9 mouse cellular contexts compared by ENCODE assay signal in genomic region chr12:113578241-113578640, GRCm38 (mm10). TPM values are rescaled to one million over a fixed set of nuclear protein-coding genes. Genes with fewer than 3 reads are reported as not detected.
DNase-seq lines count a peak whose midpoint lies in the region; ATAC-seq and TF ChIP-seq lines count a peak whose summit lies in the region.
"Had no signal": no experiment of that assay in that cellular context is flagged by ENCODE, and none has a peak within 500 bp of the region (broad histone marks: within the 10 kb centered on the region; RNA-seq: fewer than 3 reads in every experiment).

No protein-coding gene starts in this region.

- no peak for ATAC-seq in liver, embryonic 12.5 days
- peak; percentile 77 for ATAC-seq in megakaryocyte progenitor cell, adult 5-6 weeks (replicated peaks; ENCODE audit: poor library complexity)

- peak; percentile 8 for DNase-seq in liver
- DNase-seq in MEL (ENCODE audit: low read depth, low spot score), result peak; percentile 34
- DNase-seq in ovary, adult 18-20 months (ENCODE audit: low spot score), result no peak
- DNase-seq in cerebellum, adult 9-10 months, result no peak
- DNase-seq: liver, embryonic 13.5 days had no signal

- no peaks in the 10 kb centered on the region for H3K36me3 ChIP-seq in liver, embryonic 12.5 days
- H3K36me3 ChIP-seq in MEL (ENCODE audit: control insufficient read depth in 1 of 2, insufficient read depth in 2 of 2, low read length in 2 of 2), result no peaks in the 10 kb centered on the region
- H3K36me3 ChIP-seq: liver, embryonic 13.5 days had no signal

- no peak for TF ChIP-seq EP300 in MEL (IDR thresholded peaks at IDR 0.05; ENCODE audit: low read depth in 1 of 2, low read length in 2 of 2)

- 43% methylated on average over 6 of the region's 6 CpGs for WGBS in liver, embryonic 12.5 days (ENCODE audit: insufficient replicate concordance)

- peak; percentile 9 for TF ChIP-seq RAD21 in MEL (IDR thresholded peaks at IDR 0.05; ENCODE audit: low read depth, low read length)

- TF ChIP-seq CTCF in MEL (IDR thresholded peaks at IDR 0.05 in 2 of 3, conservative IDR thresholded peaks at IDR 0.05 in 1 of 3; ENCODE audit: control insufficient read depth in 1 of 3, insufficient read depth in 1 of 3, low read depth in 2 of 3, low read length in 3 of 3, poor library complexity in 1 of 3, severe bottlenecking in 1 of 3), result peak; percentile 25 to 53 (median 44)
- peak; percentile 28; the same call in 1 of the 2 replicates for TF ChIP-seq CTCF in bone marrow macrophage, adult 2 months (IDR thresholded peaks at IDR 0.05; ENCODE audit: low read depth, low read length)

- no peaks in the 10 kb centered on the region for H3K79me2 ChIP-seq in MEL (ENCODE audit: control insufficient read depth, insufficient read depth, low read length, poor library complexity)

- H3K4me3 ChIP-seq in liver, embryonic 12.5 days, result no peak overlapping the region
- no peak overlapping the region for H3K4me3 ChIP-seq in MEL (ENCODE audit: control insufficient read depth in 1 of 2, insufficient read depth in 1 of 2, low read depth in 2 of 2, low read length in 2 of 2)
- no peak overlapping the region for H3K4me3 ChIP-seq in bone marrow macrophage, adult 2 months (ENCODE audit: insufficient read depth, low read length)
- H3K4me3 ChIP-seq: erythroblast, embryonic 14.5 days; liver, embryonic 13.5 days had no signal

- H3K4me1 ChIP-seq in liver, embryonic 12.5 days, result no peaks in the 10 kb centered on the region
- no peaks in the 10 kb centered on the region for H3K4me1 ChIP-seq in MEL (ENCODE audit: control insufficient read depth in 1 of 2, insufficient read depth in 2 of 2, low read length in 2 of 2)
- H3K4me1 ChIP-seq in bone marrow macrophage, adult 2 months (ENCODE audit: control insufficient read depth, insufficient read depth, low read length), result no peaks in the 10 kb centered on the region
- H3K4me1 ChIP-seq: liver, embryonic 13.5 days had no signal

- H3K9ac ChIP-seq in liver, embryonic 12.5 days, result no peak overlapping the region
- H3K9ac ChIP-seq in MEL (ENCODE audit: control insufficient read depth, low read depth, low read length, poor library complexity, severe bottlenecking), result no peak overlapping the region
- H3K9ac ChIP-seq: liver, embryonic 13.5 days had no signal

- TF ChIP-seq POLR2A in MEL (IDR thresholded peaks at IDR 0.05; ENCODE audit: control insufficient read depth in 1 of 2, insufficient read depth in 1 of 2, low read depth in 1 of 2, low read length in 2 of 2, poor library complexity in 1 of 2), result no peak
- TF ChIP-seq POLR2A in bone marrow macrophage, adult 2 months (IDR thresholded peaks at IDR 0.05; ENCODE audit: borderline replicate concordance, low read depth, low read length), result no peak

- peaks cover 8% of the 10 kb centered on the region; the same call in 1 of the 2 replicates for H3K9me3 ChIP-seq in liver, embryonic 12.5 days (replicated peaks)
- H3K9me3 ChIP-seq in MEL (replicated peaks; ENCODE audit: insufficient read depth, low read length), result no peaks in the 10 kb centered on the region; the same call in 1 of the 2 replicates
- H3K9me3 ChIP-seq: liver, embryonic 13.5 days had no signal

- H3K4me2 ChIP-seq in liver, embryonic 12.5 days, result no peak overlapping the region
- H3K4me2 ChIP-seq: liver, embryonic 13.5 days had no signal

- H3K27ac ChIP-seq in liver, embryonic 12.5 days, result no peak overlapping the region
- H3K27ac ChIP-seq in MEL (ENCODE audit: control insufficient read depth, low read depth, low read length), result no peak overlapping the region
- H3K27ac ChIP-seq in bone marrow macrophage, adult 2 months (ENCODE audit: insufficient read depth, low read depth, low read length), result no peak overlapping the region
- H3K27ac ChIP-seq: liver, embryonic 13.5 days had no signal

- H3K27me3 ChIP-seq in liver, embryonic 12.5 days (replicated peaks), result no peaks in the 10 kb centered on the region
- H3K27me3 ChIP-seq in MEL (ENCODE audit: control insufficient read depth in 1 of 2, insufficient read depth in 2 of 2, low read length in 2 of 2), result no peaks in the 10 kb centered on the region
- H3K27me3 ChIP-seq: liver, embryonic 13.5 days had no signal

TF ChIP-seq in MEL, 35 proteins besides CTCF, POLR2A, EP300 and RAD21:
- no peak for TF ChIP-seq MXI1 (IDR thresholded peaks at IDR 0.05; ENCODE audit: low read depth, low read length)
- TF ChIP-seq SMC3 (IDR thresholded peaks at IDR 0.05; ENCODE audit: low read depth, low read length), result peak; percentile 33

RNA-seq across cellular contexts. Expression of gene Adam6a, which starts 34.5 kb away (rescaled TPM):
- not detected in 2 replicates for polyA plus RNA-seq in liver, embryonic 12.5 days (2016; fragmentation: Nextera tagmentation; extraction: Ambion mirVana)
- not detected in 2 replicates for total RNA-seq in MEL (2012; rRNA removed)
- polyA plus RNA-seq in MEL (2012; ENCODE audit: insufficient read depth in 1 of 2, insufficient read length in 2 of 2, low read depth in 1 of 2, low replicate concordance in 2 of 2, missing spikeins in 1 of 2), result not detected
- not detected in 2 replicates for polyA plus RNA-seq in bone marrow macrophage, adult 2 months (2012; ENCODE audit: insufficient read depth, insufficient read length, missing spikeins)
- total RNA-seq in megakaryocyte progenitor cell, adult 5-6 weeks (2015), result not detected in 2 replicates
- not detected in 2 replicates for total RNA-seq in megakaryocyte progenitor cell, adult 5-6 weeks (2017)
- polyA plus RNA-seq: erythroblast, embryonic 14.5 days; liver, embryonic 13.5 days had no signal

Comparison
In these comparisons a context has a peak if more than half of its experiments do, and no peak if none do; other contexts are left out.
1. DNase-seq: peak in liver (single experiment) and MEL (single experiment); none in ovary, adult 18-20 months (single experiment) and cerebellum, adult 9-10 months (single experiment).